Mouse (Mus musculus) mammary gland, adult 2 months (tissue): ENCODE results near the gene Gja4. TPM values are rescaled to one million over a fixed set of nuclear protein-coding genes. Genes with fewer than 3 reads are reported as not detected.

Experiments used
- polyA plus RNA-seq: library from polyadenylated mRNA; depleted of rRNA; stranded (reverse); fragments of >200 nt; gene quantifications from 2 replicates; pipeline ENCODE4 v1.2.3, GENCODE M21; 2012; ENCODE audit warnings: low replicate concordance; rRNA removed

The Gja4 gene
- 24.3 and 31.9 TPM in 2 replicates for polyA plus RNA-seq

GRCm38 (mm10) chr4:127313861-127314260 is at the start of gene Gja4:
Gene Gja4, minus strand, starts transcription at chr4:127314039.

GRCm38 (mm10) chr4:127358018-127358417 is 44.2 kb upstream of the Gja4 start, which contains the start of gene Gjb5:
Gene Gjb5, minus strand, starts transcription at chr4:127358181.

DNA sequence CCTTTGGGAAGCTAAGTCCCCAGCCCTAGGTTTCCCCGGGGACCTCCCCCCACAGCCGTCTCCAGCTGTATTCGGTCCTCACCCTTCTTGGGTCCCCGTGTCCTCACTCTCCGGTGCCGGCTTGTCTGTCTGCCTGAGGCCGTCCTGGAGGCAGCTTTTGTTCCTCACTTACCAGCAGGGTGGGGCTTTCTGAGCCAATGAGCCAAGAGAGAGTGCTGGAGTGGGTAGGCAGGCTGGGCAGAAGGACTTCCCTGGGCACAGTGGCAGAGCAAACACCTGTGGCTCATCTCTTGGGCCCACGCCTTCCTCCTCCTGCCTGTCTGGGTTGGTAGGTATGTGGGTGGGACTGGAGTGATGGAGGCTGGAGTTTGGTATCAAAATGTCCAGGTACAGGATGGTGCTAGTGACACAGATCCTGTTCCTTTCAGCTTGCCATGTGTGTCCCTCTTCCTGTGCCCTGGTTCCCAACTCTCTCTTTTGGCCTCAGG is 40.2 kb upstream of the Gja4 start, which contains the start of gene Gjb4:
TSS of gene Gjb4 (minus strand) at position 131 of the 488 bp plus-strand sequence.

GRCm38 (mm10) chr4:127330181-127331100 is 16.6 kb upstream of the Gja4 start, which contains the start of gene Gjb3:
Gene Gjb3, minus strand, starts transcription at chr4:127330844.

Other genes with a start within 250 kb of the Gja4 start
- gene Zmym6, start 236.7 kb downstream of the Gja4 start, polyA plus RNA-seq: 3.4 and 8.7 TPM in 2 replicates
- 14.3 and 20.8 TPM in 2 replicates for gene Tmem35b, start 190.3 kb downstream of the Gja4 start, polyA plus RNA-seq
- gene Dlgap3, start 144.8 kb downstream of the Gja4 start, polyA plus RNA-seq: 0.55 and 1.5 TPM in 2 replicates
- gene Smim12, start 70.3 kb downstream of the Gja4 start, polyA plus RNA-seq: 25.3 and 33.7 TPM in 2 replicates
- gene Gjb3, start 16.8 kb upstream of the Gja4 start, polyA plus RNA-seq: 2.8 and 5.2 TPM in 2 replicates
- 1.6 and 4.1 TPM in 2 replicates for gene Gjb4, start 40.0 kb upstream of the Gja4 start, polyA plus RNA-seq
- gene Gjb5, start 44.1 kb upstream of the Gja4 start, polyA plus RNA-seq: 0.37 and 2.4 TPM in 2 replicates